8 mouse cellular contexts compared by ENCODE assay signal in genomic region chr17:82957409-82957808, GRCm38 (mm10).
DNase-seq lines count a peak whose midpoint lies in the region.

No protein-coding gene starts in this region.

- peak; percentile 17 for DNase-seq in heart, postnatal 4 days
- no peak for DNase-seq in heart, adult 11 months
- peak; percentile 7 for DNase-seq in urinary bladder, postnatal 25 days (ENCODE audit: low spot score)
- DNase-seq in urinary bladder, postnatal 4 days (ENCODE audit: low spot score in 2 of 2) = no peak
- peak; percentile 36 for DNase-seq in fibroblast of lung, adult 2 months (ENCODE audit: low read depth)
- peak; percentile 4 for DNase-seq in lung, postnatal 25 days (ENCODE audit: low spot score)
- DNase-seq in spleen, adult 12 weeks (ENCODE audit: low spot score) = no peak
- no peak for DNase-seq in adrenal gland, postnatal 4 days (ENCODE audit: low spot score in 2 of 2)

Comparison
In these comparisons a context has a peak if more than half of its experiments do, and no peak if none do; other contexts are left out.
1. DNase-seq: peak in heart, postnatal 4 days (single experiment), urinary bladder, postnatal 25 days (single experiment), fibroblast of lung, adult 2 months (single experiment) and lung, postnatal 25 days (single experiment); none in heart, adult 11 months (single experiment), urinary bladder, postnatal 4 days (0 of 2), spleen, adult 12 weeks (single experiment) and adrenal gland, postnatal 4 days (0 of 2).